9 mouse cellular contexts compared by ENCODE assay signal in the genomic region with DNA sequence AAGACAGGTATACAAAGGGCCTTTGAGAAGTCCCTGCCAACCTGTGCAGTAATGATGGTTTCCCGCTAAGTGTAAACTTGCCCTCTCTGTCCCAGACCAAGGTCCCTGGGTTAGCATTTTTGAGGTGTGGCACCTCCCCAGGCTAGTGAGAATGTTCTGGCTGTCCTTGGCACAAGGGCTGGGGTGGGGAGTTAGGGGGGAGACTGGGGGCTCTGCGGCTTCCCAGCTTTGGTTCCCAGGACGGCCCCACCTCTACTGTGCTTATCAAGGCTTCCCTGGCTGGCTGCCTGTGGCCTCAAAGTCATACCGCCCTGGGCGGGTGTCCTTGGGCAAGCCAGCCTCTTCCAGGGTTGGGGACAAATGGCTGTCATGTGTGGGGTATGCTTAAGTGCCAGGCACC. TPM values are rescaled to one million over a fixed set of nuclear protein-coding genes. Genes with fewer than 3 reads are reported as not detected.
A peak's percentile ranks its signal among the peaks of the same experiment; 100 is the strongest.
DNase-seq lines count a peak whose midpoint lies in the region; ATAC-seq and TF ChIP-seq lines count a peak whose summit lies in the region.
"Had no signal": no experiment of that assay in that cellular context is flagged by ENCODE, and none has a peak within 500 bp of the region (broad histone marks: within the 10 kb centered on the region; RNA-seq: fewer than 3 reads in every experiment).

No protein-coding gene starts in this region.

- peak overlapping the region; percentile 51 for H3K9ac ChIP-seq in heart, embryonic 13.5 days
- H3K9ac ChIP-seq in liver, embryonic 11.5 days (ENCODE audit: low read depth, low read length): 0 out of 2 replicates have a peak overlapping the region, but pooled peaks have one; percentile 14
- no peak overlapping the region for H3K9ac ChIP-seq in neural tube, embryonic 15.5 days (replicated peaks)
- H3K9ac ChIP-seq: hindbrain, embryonic 15.5 days; liver, embryonic 14.5 days had no signal

- H3K27ac ChIP-seq in heart, embryonic 13.5 days (replicated peaks): peak overlapping the region; percentile 96
- no peak overlapping the region for H3K27ac ChIP-seq in liver, embryonic 11.5 days (ENCODE audit: low read depth, low read length)
- no peak overlapping the region for H3K27ac ChIP-seq in neural tube, embryonic 15.5 days (replicated peaks)
- H3K27ac ChIP-seq: hindbrain, embryonic 15.5 days; liver, embryonic 14.5 days had no signal

- H3K9me3 ChIP-seq in E14TG2a.4 (ENCODE audit: low read length): no peaks in the 10 kb centered on the region
- H3K9me3 ChIP-seq in heart, embryonic 13.5 days: no peaks in the 10 kb centered on the region
- H3K9me3 ChIP-seq in liver, embryonic 11.5 days (ENCODE audit: control insufficient read depth, low read length): no peaks in the 10 kb centered on the region
- no peaks in the 10 kb centered on the region for H3K9me3 ChIP-seq in neural tube, embryonic 15.5 days (replicated peaks)
- H3K9me3 ChIP-seq: hindbrain, embryonic 15.5 days had no signal

- peak; percentile 45; the same call in 1 of the 2 replicates for ATAC-seq in heart, embryonic 13.5 days (ENCODE audit: extremely low read depth, insufficient number of reproducible peaks, low FRiP score, low TSS enrichment)
- ATAC-seq in liver, embryonic 11.5 days (replicated peaks; ENCODE audit: low FRiP score): peak; percentile 26; the same call in 1 of the 2 replicates
- no peak for ATAC-seq in neural tube, embryonic 15.5 days (ENCODE audit: low FRiP score)

- 0 out of 2 replicates have a peak overlapping the region, but pooled peaks have one; percentile 11 for H3K4me2 ChIP-seq in heart, embryonic 13.5 days
- no peak overlapping the region for H3K4me2 ChIP-seq in liver, embryonic 11.5 days
- no peak overlapping the region for H3K4me2 ChIP-seq in neural tube, embryonic 15.5 days
- H3K4me2 ChIP-seq: hindbrain, embryonic 15.5 days had no signal

- TF ChIP-seq CTCF in E14TG2a.4 (conservative IDR thresholded peaks at IDR 0.05; ENCODE audit: low read length): no peak

- peaks cover 4% of the 10 kb centered on the region for H3K27me3 ChIP-seq in E14TG2a.4 (ENCODE audit: insufficient read depth, low read length)
- H3K27me3 ChIP-seq in heart, embryonic 13.5 days (replicated peaks): no peaks in the 10 kb centered on the region
- peaks cover 3% of the 10 kb centered on the region for H3K27me3 ChIP-seq in liver, embryonic 11.5 days (replicated peaks; ENCODE audit: control insufficient read depth, insufficient read depth, low read length)
- no peaks in the 10 kb centered on the region for H3K27me3 ChIP-seq in neural tube, embryonic 15.5 days (replicated peaks)
- H3K27me3 ChIP-seq: hindbrain, embryonic 15.5 days had no signal

- peaks cover 92% of the 10 kb centered on the region for H3K4me1 ChIP-seq in E14TG2a.4 (replicated peaks; ENCODE audit: low read depth, low read length)
- peaks cover 80% of the 10 kb centered on the region for H3K4me1 ChIP-seq in heart, embryonic 13.5 days
- 0 out of 2 replicates have a peak, but pooled peaks cover 12% of the 10 kb centered on the region for H3K4me1 ChIP-seq in liver, embryonic 11.5 days (replicated peaks; ENCODE audit: control insufficient read depth, insufficient read depth, low read length)
- H3K4me1 ChIP-seq in neural tube, embryonic 15.5 days: 0 out of 2 replicates have a peak, but pooled peaks cover 7% of the 10 kb centered on the region

- H3K4me3 ChIP-seq in E14TG2a.4 (replicated peaks; ENCODE audit: low read length): peak overlapping the region; percentile 27; the same call in 1 of the 2 replicates
- no peak overlapping the region for H3K4me3 ChIP-seq in heart, embryonic 13.5 days
- no peak overlapping the region for H3K4me3 ChIP-seq in liver, embryonic 11.5 days (ENCODE audit: low read depth, low read length)
- no peak overlapping the region for H3K4me3 ChIP-seq in neural tube, embryonic 15.5 days (replicated peaks)
- H3K4me3 ChIP-seq: hindbrain, embryonic 15.5 days had no signal

- DNase-seq in ZHBTc4 (ENCODE audit: low read depth, low spot score): peak; percentile 49
- no peak for DNase-seq in liver, embryonic 11.5 days (ENCODE audit: low spot score)
- no peak for DNase-seq in urinary bladder, postnatal 4 days (ENCODE audit: low spot score in 2 of 2)
- DNase-seq in urinary bladder, adult 2 months (ENCODE audit: low spot score): no peak

- WGBS in heart, embryonic 13.5 days: 21% methylated on average over 5 of the region's 5 CpGs
- WGBS in liver, embryonic 11.5 days: 62% methylated on average over 5 of the region's 5 CpGs
- WGBS in neural tube, embryonic 15.5 days: 85% methylated on average over 5 of the region's 5 CpGs

- H3K36me3 ChIP-seq in E14TG2a.4 (ENCODE audit: insufficient read depth, low read length): no peaks in the 10 kb centered on the region
- no peaks in the 10 kb centered on the region for H3K36me3 ChIP-seq in heart, embryonic 13.5 days
- no peaks in the 10 kb centered on the region for H3K36me3 ChIP-seq in liver, embryonic 11.5 days (ENCODE audit: control insufficient read depth, insufficient read depth, low read length)
- H3K36me3 ChIP-seq in neural tube, embryonic 15.5 days: no peaks in the 10 kb centered on the region
- H3K36me3 ChIP-seq: hindbrain, embryonic 15.5 days had no signal

RNA-seq across cellular contexts. Expression of a gene that starts 16.0 kb away (rescaled TPM):
- polyA plus RNA-seq in heart, embryonic 13.5 days (2015; fragmentation: Nextera tagmentation; extraction: Ambion mirVana): 15.0 and 15.6 TPM in 2 replicates
- 0.59 and 1.2 TPM in 2 replicates for polyA plus RNA-seq in liver, embryonic 11.5 days (2014; fragmentation: Nextera tagmentation; extraction: Ambion mirVana)
- 0.88 and 1.9 TPM in 2 replicates for polyA plus RNA-seq in neural tube, embryonic 15.5 days (2015; fragmentation: Nextera tagmentation; extraction: Ambion mirVana)
- 1.0 and 1.5 TPM in 2 replicates for polyA plus RNA-seq in urinary bladder, adult 2 months (2012; rRNA removed)

RNA-seq across cellular contexts. Expression of a gene that starts 27.7 kb away (rescaled TPM):
- 3.5 and 4.4 TPM in 2 replicates for polyA plus RNA-seq in heart, embryonic 13.5 days (2015; fragmentation: Nextera tagmentation; extraction: Ambion mirVana)
- 1.2 and 1.3 TPM in 2 replicates for polyA plus RNA-seq in liver, embryonic 11.5 days (2014; fragmentation: Nextera tagmentation; extraction: Ambion mirVana)
- 1.8 and 3.9 TPM in 2 replicates for polyA plus RNA-seq in neural tube, embryonic 15.5 days (2015; fragmentation: Nextera tagmentation; extraction: Ambion mirVana)
- 0.21 and 0.29 TPM in 2 replicates for polyA plus RNA-seq in urinary bladder, adult 2 months (2012; rRNA removed)

RNA-seq across cellular contexts. Expression of a gene that starts 53.1 kb away (rescaled TPM):
- 58.2 and 60.7 TPM in 2 replicates for polyA plus RNA-seq in heart, embryonic 13.5 days (2015; fragmentation: Nextera tagmentation; extraction: Ambion mirVana)
- 48.9 and 52.2 TPM in 2 replicates for polyA plus RNA-seq in liver, embryonic 11.5 days (2014; fragmentation: Nextera tagmentation; extraction: Ambion mirVana)
- 92.9 and 94.5 TPM in 2 replicates for polyA plus RNA-seq in neural tube, embryonic 15.5 days (2015; fragmentation: Nextera tagmentation; extraction: Ambion mirVana)
- 44.7 and 57.5 TPM in 2 replicates for polyA plus RNA-seq in urinary bladder, adult 2 months (2012; rRNA removed)
